Mouse (Mus musculus) heart, postnatal 0 days (tissue): ENCODE data around the gene Hspb6.

Experiments
- CTCF ChIP-seq: IDR thresholded peaks from 2 replicates; pipeline ENCODE4 v1.5.1; 2016; ENCODE audit warnings: antibody characterized with exemption, control low read depth, low read depth
- EP300 ChIP-seq: IDR thresholded peaks from 2 replicates; pipeline ENCODE4 v1.6.1; 2016; ENCODE audit warnings: antibody characterized with exemption, low read depth

- TF ChIP-seq CTCF (no peak), EP300 (no peak)
Measured at GRCm38 (mm10) chr7:30515003-30515760, 36.8 kb upstream of the Hspb6 start.
